Mouse (Mus musculus): ENCODE data around the gene Tmem239. TPM values are rescaled to one million over a fixed set of nuclear protein-coding genes. Genes with fewer than 3 reads are reported as not detected.

Tmem239 gene
- polyA plus RNA-seq, 1 experiment = not detected

DNA sequence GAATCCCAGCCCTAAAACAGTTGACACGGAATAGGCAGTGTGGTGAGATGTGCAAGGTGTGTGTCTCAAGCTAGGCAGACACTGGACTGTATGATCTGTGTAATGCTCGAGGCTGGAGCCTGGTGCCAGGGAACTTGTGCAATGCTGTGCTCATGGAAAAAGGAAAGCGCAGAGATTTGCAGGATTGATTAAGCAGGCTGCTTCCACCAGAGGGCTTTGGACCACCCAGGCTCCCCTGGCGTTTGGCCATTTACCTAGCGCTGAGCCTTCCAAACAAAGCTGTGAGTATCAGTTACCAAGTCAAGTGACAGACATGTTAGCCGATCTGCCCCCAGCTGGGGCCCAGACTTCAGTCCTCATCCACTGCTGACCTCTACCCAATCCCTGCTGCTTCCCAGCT is 1.9 kb downstream of the Tmem239 start:
- Histone ChIP-seq H3K27ac (ENCODE audit: insufficient read depth, low read depth, low read length) (no peak overlapping the region), H3K4me1 (ENCODE audit: control insufficient read depth, insufficient read depth, low read length) (peaks cover 9% of the 10 kb centered on the region), H3K4me3 (ENCODE audit: insufficient read depth, low read length) (no peak overlapping the region)
- TF ChIP-seq POLR2A (IDR thresholded peaks at IDR 0.05; ENCODE audit: borderline replicate concordance, low read depth, low read length) (no peak), CTCF (IDR thresholded peaks at IDR 0.05; ENCODE audit: low read depth, low read length) (no peak)

DNA sequence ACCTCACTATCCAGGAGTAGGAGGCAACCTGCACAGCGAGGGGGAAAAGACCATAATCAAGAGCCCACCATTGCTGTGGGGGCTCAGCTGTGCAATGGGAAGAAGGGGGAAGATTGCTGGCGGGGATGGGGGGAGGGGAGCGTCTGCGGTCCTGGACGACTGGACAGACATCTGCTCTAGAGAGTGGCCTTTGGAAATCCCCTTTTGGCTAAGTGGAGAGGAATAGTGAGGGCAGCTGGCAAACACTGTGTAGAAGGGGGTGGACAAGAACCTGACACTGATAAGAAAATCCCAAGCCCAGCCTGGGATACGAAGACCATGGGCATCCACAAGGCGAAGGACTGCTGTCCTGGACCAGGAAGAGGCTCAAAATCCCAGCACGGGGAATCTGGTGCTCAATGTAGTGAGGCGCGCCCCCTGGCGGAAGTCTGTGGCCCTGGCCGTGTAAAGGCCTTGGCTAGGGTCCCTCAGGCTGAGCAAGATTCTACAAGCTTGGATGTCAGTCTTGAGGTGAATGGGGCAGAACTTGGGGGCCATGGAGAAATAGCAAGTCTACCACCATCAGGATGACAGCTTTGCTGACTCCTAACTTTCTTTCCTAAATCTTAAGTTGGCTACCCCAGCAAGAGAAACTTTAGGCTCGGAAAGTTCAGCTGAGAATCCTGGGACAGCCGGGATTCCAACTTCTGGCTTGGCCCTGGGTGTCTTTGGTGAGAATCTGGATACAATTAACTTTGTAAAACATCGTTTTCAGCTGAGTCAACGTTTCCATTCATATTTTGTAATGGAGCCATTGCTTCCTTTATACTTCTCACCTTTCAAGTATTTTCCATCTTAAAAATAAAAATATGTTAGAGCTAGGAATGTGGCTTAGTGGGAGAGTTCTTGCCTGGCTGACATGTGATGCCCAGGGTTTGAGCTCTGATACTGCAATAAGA is 5.5 kb downstream of the Tmem239 start:
- Histone ChIP-seq H3K27ac (ENCODE audit: insufficient read depth, low read depth, low read length) (no peak overlapping the region), H3K4me3 (ENCODE audit: insufficient read depth, low read length) (no peak overlapping the region), H3K4me1 (ENCODE audit: control insufficient read depth, insufficient read depth, low read length) (peaks cover 9% of the 10 kb centered on the region)
- TF ChIP-seq POLR2A (IDR thresholded peaks at IDR 0.05; ENCODE audit: borderline replicate concordance, low read depth, low read length) (no peak), CTCF (IDR thresholded peaks at IDR 0.05; ENCODE audit: low read depth, low read length) (peak; percentile 86)

DNA sequence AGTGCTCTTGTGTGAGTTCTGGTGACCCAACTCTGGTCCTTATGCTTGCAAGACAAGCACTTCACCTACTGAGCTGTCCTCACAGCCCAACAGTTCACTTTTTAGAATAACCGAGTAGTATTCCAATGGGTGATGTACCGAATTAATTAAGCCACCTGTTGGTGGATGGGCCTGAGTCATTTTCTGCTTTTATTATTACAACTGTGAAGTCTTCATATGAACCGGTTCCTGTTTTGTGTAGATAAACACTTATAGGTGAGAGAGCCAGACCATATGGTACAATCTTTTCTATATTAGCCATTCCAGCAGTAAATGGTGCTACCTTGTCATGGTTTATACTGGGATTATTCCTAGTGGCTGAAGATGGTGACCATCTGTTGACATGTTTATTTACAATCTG is 6.5 kb downstream of the Tmem239 start:
- Histone ChIP-seq H3K4me1 (ENCODE audit: control insufficient read depth, insufficient read depth, low read length) (peaks cover 9% of the 10 kb centered on the region), H3K27ac (ENCODE audit: insufficient read depth, low read depth, low read length) (no peak overlapping the region), H3K4me3 (ENCODE audit: insufficient read depth, low read length) (no peak overlapping the region)
- TF ChIP-seq POLR2A (IDR thresholded peaks at IDR 0.05; ENCODE audit: borderline replicate concordance, low read depth, low read length) = no peak
- TF ChIP-seq CTCF (IDR thresholded peaks at IDR 0.05; ENCODE audit: low read depth, low read length) = no peak

DNA sequence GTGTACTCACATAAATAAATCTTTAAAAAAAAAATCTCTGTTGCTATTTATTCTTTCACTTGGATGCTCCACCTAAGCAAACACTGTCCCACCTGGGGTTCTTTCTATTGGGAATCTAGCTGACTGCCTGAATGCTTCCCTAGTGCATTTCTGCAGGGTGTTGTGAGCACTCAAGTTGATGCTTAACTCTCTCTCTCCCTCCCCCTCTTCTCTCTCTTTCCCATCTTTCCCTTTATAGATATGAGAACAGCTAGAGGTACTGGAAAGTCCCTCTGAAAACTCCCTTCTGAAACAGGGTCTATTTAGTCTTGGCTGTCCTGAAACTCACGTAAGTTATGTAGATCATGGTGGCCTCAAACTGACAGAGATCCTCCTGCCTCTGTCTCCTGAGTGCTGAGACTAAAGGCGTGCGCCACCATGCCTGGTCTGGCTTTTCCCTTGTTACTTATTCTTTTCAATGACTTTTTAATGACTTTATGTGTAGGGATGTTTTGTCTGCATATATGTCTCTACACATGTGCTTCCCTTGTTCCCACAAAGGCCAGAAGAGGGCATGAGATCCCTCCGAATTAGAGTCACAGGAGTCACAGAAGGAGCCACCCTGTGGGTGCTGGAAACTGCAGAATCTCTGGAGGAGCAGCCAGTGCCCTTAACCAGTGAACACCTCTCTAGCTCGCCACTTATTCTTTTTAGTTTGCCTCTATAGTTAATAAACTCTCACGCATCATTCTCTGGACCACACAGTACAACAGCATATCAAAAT is 8.0 kb downstream of the Tmem239 start:
- no peak overlapping the region for H3K27ac ChIP-seq (ENCODE audit: insufficient read depth, low read depth, low read length)
- peaks cover 9% of the 10 kb centered on the region for H3K4me1 ChIP-seq (ENCODE audit: control insufficient read depth, insufficient read depth, low read length)
- TF ChIP-seq CTCF (IDR thresholded peaks at IDR 0.05; ENCODE audit: low read depth, low read length) (peak; percentile 24; the same call in 1 of the 2 replicates), POLR2A (IDR thresholded peaks at IDR 0.05; ENCODE audit: borderline replicate concordance, low read depth, low read length) (no peak)
- no peak overlapping the region for H3K4me3 ChIP-seq (ENCODE audit: insufficient read depth, low read length)

DNA sequence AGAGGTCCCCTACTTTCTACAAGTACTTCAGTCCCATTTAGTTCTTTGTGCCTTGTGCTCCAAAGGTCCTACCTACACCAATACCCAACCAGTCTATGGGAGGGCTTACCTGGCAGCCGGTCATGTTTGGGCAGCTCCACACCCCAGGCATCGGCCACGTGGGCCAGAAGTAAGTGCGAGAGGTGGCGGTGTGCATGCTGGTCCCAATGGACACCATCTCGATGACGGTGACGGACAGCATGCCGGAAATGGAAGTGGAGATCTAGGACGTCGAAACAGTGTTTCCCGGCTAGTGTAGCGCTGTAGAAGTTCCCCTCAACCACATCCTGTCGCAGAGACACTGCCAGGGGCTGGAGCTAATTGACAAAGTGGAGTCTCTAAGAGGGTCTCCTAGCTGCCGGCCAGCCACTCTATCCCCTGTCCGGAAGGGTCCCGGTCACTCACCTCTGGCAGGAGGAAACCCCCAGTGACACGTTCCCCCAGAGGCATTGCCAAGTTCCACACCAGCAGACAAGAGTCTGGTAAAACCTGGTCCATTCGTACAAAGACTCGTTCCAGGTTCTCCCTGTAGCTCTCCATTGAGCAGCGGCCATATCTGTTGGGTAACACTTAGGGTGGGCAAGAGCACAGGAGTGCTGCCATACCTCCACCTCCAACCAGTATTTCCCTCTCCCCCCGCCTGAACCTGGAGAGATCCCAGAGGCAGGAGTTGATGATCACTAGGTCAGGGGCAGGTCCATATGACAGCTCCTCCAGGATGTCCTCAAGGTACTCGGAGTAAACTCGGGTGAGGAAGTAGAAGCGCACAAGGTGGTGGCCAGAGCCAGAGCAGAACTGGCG is 15.7 kb downstream of the Tmem239 start:
- H3K27ac ChIP-seq (ENCODE audit: insufficient read depth, low read depth, low read length) = no peak overlapping the region
- no peak overlapping the region for H3K4me3 ChIP-seq (ENCODE audit: insufficient read depth, low read length)
- peaks cover 19% of the 10 kb centered on the region for H3K4me1 ChIP-seq (ENCODE audit: control insufficient read depth, insufficient read depth, low read length)
- TF ChIP-seq CTCF (IDR thresholded peaks at IDR 0.05; ENCODE audit: low read depth, low read length) = no peak
- TF ChIP-seq POLR2A (IDR thresholded peaks at IDR 0.05; ENCODE audit: borderline replicate concordance, low read depth, low read length) = no peak

DNA sequence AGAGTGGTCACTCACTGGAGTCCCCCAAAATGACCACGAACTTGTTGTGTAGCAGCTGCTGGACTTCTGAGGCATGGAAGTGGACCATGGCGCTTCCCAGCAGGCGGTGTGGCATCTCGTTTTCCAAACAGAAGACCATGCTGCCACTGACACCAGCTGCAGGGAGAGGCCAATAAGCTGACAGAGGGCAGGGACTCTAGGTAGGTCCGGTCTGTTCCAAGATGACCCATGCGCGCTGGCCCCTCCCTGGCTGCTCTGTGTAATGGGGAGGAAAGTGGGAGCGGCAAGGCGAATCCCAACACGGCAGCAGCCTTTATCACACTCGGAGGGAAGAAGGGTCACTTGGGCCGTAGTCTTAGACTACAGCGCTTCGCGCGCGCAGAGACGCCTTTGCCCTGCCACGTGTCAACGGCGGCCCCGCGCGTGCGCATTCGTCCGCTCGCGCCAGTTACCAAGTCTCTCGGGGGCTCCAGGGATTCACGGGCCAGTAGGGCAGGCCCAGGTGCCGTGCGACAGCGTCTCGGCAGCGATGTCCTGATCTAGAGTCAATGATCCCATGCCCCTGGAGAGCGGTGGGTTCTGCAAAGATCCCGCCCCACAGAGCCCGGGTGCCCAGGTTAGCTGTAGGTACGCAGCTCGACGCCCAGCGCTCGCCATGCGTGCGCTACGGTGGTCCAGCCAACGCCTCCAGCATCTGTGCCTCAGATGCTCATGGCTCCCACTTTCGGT is 17.3 kb downstream of the Tmem239 start:
- TF ChIP-seq POLR2A (IDR thresholded peaks at IDR 0.05; ENCODE audit: borderline replicate concordance, low read depth, low read length) = no peak
- no peak for TF ChIP-seq CTCF (IDR thresholded peaks at IDR 0.05; ENCODE audit: low read depth, low read length)
- Histone ChIP-seq H3K27ac (ENCODE audit: insufficient read depth, low read depth, low read length) (peak overlapping the region; percentile 71), H3K4me1 (ENCODE audit: control insufficient read depth, insufficient read depth, low read length) (peaks cover 21% of the 10 kb centered on the region), H3K4me3 (ENCODE audit: insufficient read depth, low read length) (peak overlapping the region; percentile 96)

DNA sequence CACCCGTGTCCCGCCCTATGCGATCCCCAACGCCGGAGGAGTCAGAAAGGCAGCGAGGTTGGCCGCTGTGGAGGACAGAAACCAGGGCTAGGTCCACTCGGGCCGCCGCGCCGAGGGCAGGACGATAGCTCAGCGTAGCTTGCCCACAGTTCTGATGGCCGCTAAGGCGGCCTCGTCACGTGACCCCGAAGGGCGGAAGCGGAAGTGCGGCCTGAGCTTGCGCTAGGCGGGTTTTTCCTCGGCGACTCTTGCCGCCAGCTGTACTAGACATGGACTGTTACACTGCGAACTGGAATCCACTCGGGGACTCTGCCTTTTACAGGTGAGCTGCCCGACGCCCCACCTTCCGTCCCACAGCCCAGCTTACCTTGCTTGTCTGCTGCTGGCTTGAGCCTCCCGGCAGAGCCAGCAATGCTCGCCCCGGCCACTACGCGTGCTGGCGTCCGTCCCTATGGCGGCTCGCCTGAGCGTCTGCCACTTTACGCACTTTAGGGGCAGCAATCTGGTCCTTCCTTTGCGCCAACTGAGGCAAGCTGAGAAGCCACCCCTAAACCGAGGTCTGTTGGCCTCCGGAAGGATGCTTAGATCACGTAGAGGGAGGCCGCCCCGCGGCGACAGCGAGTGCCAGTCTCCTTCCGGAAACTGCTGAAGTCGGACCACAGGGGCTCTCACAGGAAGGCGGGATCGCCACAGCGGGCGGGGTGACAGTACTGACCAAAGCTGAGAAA is 18.0 kb downstream of the Tmem239 start, which contains the start of the genes Vps16 and Pced1a:
Gene Vps16 (plus strand): TSS at position 214 of the 728 bp plus-strand sequence.
Gene Pced1a (minus strand): TSS at position 576 of the 728 bp plus-strand sequence.
- H3K4me1 ChIP-seq (ENCODE audit: control insufficient read depth, insufficient read depth, low read length) = peaks cover 23% of the 10 kb centered on the region
- H3K4me3 ChIP-seq (ENCODE audit: insufficient read depth, low read length) = peak within 1 kb of the TSS; percentile 96
- no peak for TF ChIP-seq CTCF (IDR thresholded peaks at IDR 0.05; ENCODE audit: low read depth, low read length)
- no peak for TF ChIP-seq POLR2A (IDR thresholded peaks at IDR 0.05; ENCODE audit: borderline replicate concordance, low read depth, low read length)
- H3K27ac ChIP-seq (ENCODE audit: insufficient read depth, low read depth, low read length) = peak within 1 kb of the TSS; percentile 86

DNA sequence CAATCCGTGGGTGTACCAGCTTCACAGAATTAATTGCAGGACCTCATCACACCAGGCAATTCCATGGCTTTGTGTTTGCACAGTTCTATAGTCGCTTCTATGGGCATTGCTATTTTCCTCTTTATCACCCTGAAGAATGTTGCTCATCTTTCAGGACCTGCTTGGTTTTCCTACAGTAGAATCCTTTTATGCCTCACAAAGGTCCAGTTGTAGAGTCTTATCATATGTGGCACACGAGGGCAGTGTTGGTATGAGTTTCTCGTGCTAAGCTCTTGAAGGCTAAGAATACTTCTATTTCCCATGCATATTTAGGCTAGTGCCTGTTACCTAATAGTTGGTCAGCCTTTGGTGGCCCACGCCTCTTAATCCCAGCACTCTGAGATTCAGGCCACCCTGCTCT is 18.8 kb downstream of the Tmem239 start:
- Histone ChIP-seq H3K4me1 (ENCODE audit: control insufficient read depth, insufficient read depth, low read length) (peaks cover 23% of the 10 kb centered on the region), H3K4me3 (ENCODE audit: insufficient read depth, low read length) (peak overlapping the region; percentile 96), H3K27ac (ENCODE audit: insufficient read depth, low read depth, low read length) (peak overlapping the region; percentile 86)
- TF ChIP-seq POLR2A (IDR thresholded peaks at IDR 0.05; ENCODE audit: borderline replicate concordance, low read depth, low read length) (no peak), CTCF (IDR thresholded peaks at IDR 0.05; ENCODE audit: low read depth, low read length) (no peak)
